Comparison of ENCODE assay signal across 8 mouse cellular contexts in genomic region chr7:90040581-90041340, GRCm38 (mm10). TPM values are rescaled to one million over a fixed set of nuclear protein-coding genes. Genes with fewer than 3 reads are reported as not detected.
A peak's percentile ranks its signal among the peaks of the same experiment; 100 is the strongest.
DNase-seq lines count a peak whose midpoint lies in the region; ATAC-seq lines count a peak whose summit lies in the region.
"Had no signal": no experiment of that assay in that cellular context is flagged by ENCODE, and none has a peak within 500 bp of the region (broad histone marks: within the 10 kb centered on the region; RNA-seq: fewer than 3 reads in every experiment).

No protein-coding gene starts in this region.

- no peak overlapping the region for H3K9ac ChIP-seq in heart, embryonic 14.5 days (ENCODE audit: low read length)
- H3K9ac ChIP-seq in liver, embryonic 13.5 days = peak overlapping the region; percentile 61
- H3K9ac ChIP-seq: neural tube, embryonic 13.5 days had no signal

- H3K36me3 ChIP-seq in heart, embryonic 14.5 days (ENCODE audit: control insufficient read depth, insufficient read depth, low read length) = no peaks in the 10 kb centered on the region
- no peaks in the 10 kb centered on the region for H3K36me3 ChIP-seq in liver, embryonic 13.5 days
- H3K36me3 ChIP-seq: neural tube, embryonic 13.5 days had no signal

- H3K27ac ChIP-seq in heart, embryonic 14.5 days (replicated peaks in 1 of 2; ENCODE audit: control insufficient read depth in 1 of 2, insufficient read depth in 1 of 2, low read depth in 2 of 2, low read length in 2 of 2) = peak overlapping the region in 1 of 2 experiments; percentile 21; a peak in 1 of 4 replicates
- H3K27ac ChIP-seq in liver, embryonic 13.5 days = peak overlapping the region; percentile 91
- H3K27ac ChIP-seq: neural tube, embryonic 13.5 days had no signal

- H3K9me3 ChIP-seq in heart, embryonic 14.5 days (ENCODE audit: control insufficient read depth, low read length) = 0 out of 2 replicates have a peak, but pooled peaks cover 2% of the 10 kb centered on the region
- no peaks in the 10 kb centered on the region for H3K9me3 ChIP-seq in liver, embryonic 13.5 days (replicated peaks)
- H3K9me3 ChIP-seq: neural tube, embryonic 13.5 days had no signal

- no peaks in the 10 kb centered on the region for H3K27me3 ChIP-seq in heart, embryonic 14.5 days (ENCODE audit: control insufficient read depth, insufficient read depth, low read length)
- no peaks in the 10 kb centered on the region for H3K27me3 ChIP-seq in liver, embryonic 13.5 days
- H3K27me3 ChIP-seq: neural tube, embryonic 13.5 days had no signal

- H3K4me1 ChIP-seq in heart, embryonic 14.5 days (ENCODE audit: control insufficient read depth in 2 of 2, insufficient read depth in 2 of 2, low read length in 2 of 2) = peaks cover 5 to 11% of the 10 kb centered on the region in 2 experiments; a peak in 2 of 4 replicates
- H3K4me1 ChIP-seq in liver, embryonic 13.5 days (replicated peaks) = peaks cover 82% of the 10 kb centered on the region
- H3K4me1 ChIP-seq: neural tube, embryonic 13.5 days had no signal

- WGBS in heart, embryonic 14.5 days = 33% methylated on average over 11 of the region's 11 CpGs
- 63% methylated on average over 11 of the region's 11 CpGs for WGBS in liver, embryonic 13.5 days (ENCODE audit: insufficient replicate concordance)

- H3K4me3 ChIP-seq in heart, embryonic 14.5 days (ENCODE audit: control insufficient read depth in 1 of 2, insufficient read depth in 1 of 2, low read depth in 1 of 2, low read length in 2 of 2) = no peak overlapping the region
- no peak overlapping the region for H3K4me3 ChIP-seq in liver, embryonic 13.5 days (replicated peaks)
- H3K4me3 ChIP-seq: neural tube, embryonic 13.5 days had no signal

- H3K4me2 ChIP-seq in heart, embryonic 14.5 days (ENCODE audit: low read length) = no peak overlapping the region
- peak overlapping the region; percentile 35 for H3K4me2 ChIP-seq in liver, embryonic 13.5 days
- H3K4me2 ChIP-seq: neural tube, embryonic 13.5 days had no signal

- ATAC-seq in heart, embryonic 14.5 days (ENCODE audit: insufficient number of reproducible peaks, insufficient read depth, low FRiP score, low read depth) = 0 out of 2 replicates have a peak, but pooled peaks have one; percentile 43
- peak; percentile 39; the same call in 1 of the 2 replicates for ATAC-seq in liver, embryonic 13.5 days (ENCODE audit: low read depth)

- intact Hi-C loops in left cerebral cortex, postnatal 36 days (cut with DNase I) = no loop called here

- peak; percentile 59 for DNase-seq in adrenal gland, adult 8-10 months
- DNase-seq in adrenal gland, postnatal 36 days = peak; percentile 65 to 75
- no peak for DNase-seq in liver, embryonic 13.5 days
- no peak for DNase-seq in right cerebral cortex, adult 18-20 months
- no peak for DNase-seq in left cerebral cortex, postnatal 36 days (ENCODE audit: low spot score in 2 of 2)
- no peak for DNase-seq in layer of hippocampus, adult 18-20 months (ENCODE audit: low spot score in 2 of 2)

RNA-seq across cellular contexts. Expression of gene Eed, which starts 60.0 kb away (rescaled TPM):
- 10 to 100 TPM; 44.8 to 61.1 (median 52.2) TPM for total RNA-seq in adrenal gland, adult 8-10 months (2022)
- total RNA-seq in adrenal gland, postnatal 36 days (2021) = 10 to 100 TPM; 41.0 to 56.5 TPM
- 47.3 and 47.5 TPM in 2 replicates for polyA plus RNA-seq in heart, embryonic 14.5 days (2014; fragmentation: Nextera tagmentation; extraction: Ambion mirVana)
- polyA plus RNA-seq in liver, embryonic 13.5 days (2015; fragmentation: Nextera tagmentation; extraction: Ambion mirVana) = 45.1 and 50.3 TPM in 2 replicates
- 10 to 100 TPM; 27.6 to 47.0 TPM for total RNA-seq in left cerebral cortex, postnatal 36 days (2021)
- total RNA-seq in layer of hippocampus, adult 18-20 months (2021) = 10 to 100 TPM; 33.2 to 33.9 TPM

Comparison
In these comparisons a context has a peak if more than half of its experiments do, and no peak if none do; other contexts are left out.
1. DNase-seq: peak in adrenal gland, adult 8-10 months (single experiment) and adrenal gland, postnatal 36 days (2 of 2); none in liver, embryonic 13.5 days (single experiment), right cerebral cortex, adult 18-20 months (single experiment), left cerebral cortex, postnatal 36 days (0 of 2) and layer of hippocampus, adult 18-20 months (0 of 2).